Mouse (Mus musculus) layer of hippocampus, adult 2 months (tissue): Measurements from ENCODE around the gene Tnrc6c. TPM values are rescaled to one million over a fixed set of nuclear protein-coding genes. Genes with fewer than 3 reads are reported as not detected.

Source experiments
- DNase-seq, 2 experiments: peaks; one replicate each; pipeline ENCODE4 v3.0.0; 2022; ENCODE audit warnings: low spot score in 2 of 2
- H3K27ac ChIP-seq: fragments of 200-600 bp; 2 replicates; pipeline ENCODE4 v1.8.1; 2022
- H3K4me3 ChIP-seq: fragments of 200-600 bp; 2 replicates; pipeline ENCODE4 v1.8.1; 2022; ENCODE audit warnings: mild to moderate bottlenecking
- CTCF ChIP-seq: fragments of 200-600 bp; conservative IDR thresholded peaks from 2 replicates; pipeline ENCODE4 v1.8.1; 2022; ENCODE audit warnings: antibody characterized with exemption, mild to moderate bottlenecking, moderate library complexity
- total RNA-seq, 2 experiments: library from RNA; stranded (reverse); gene quantifications; 2 replicates each; pipeline ENCODE4 v1.2.3; 2021

The Tnrc6c gene
- total RNA-seq, 2 experiments from 2014 or later, result 74.7 to 82.1 TPM

DNA sequence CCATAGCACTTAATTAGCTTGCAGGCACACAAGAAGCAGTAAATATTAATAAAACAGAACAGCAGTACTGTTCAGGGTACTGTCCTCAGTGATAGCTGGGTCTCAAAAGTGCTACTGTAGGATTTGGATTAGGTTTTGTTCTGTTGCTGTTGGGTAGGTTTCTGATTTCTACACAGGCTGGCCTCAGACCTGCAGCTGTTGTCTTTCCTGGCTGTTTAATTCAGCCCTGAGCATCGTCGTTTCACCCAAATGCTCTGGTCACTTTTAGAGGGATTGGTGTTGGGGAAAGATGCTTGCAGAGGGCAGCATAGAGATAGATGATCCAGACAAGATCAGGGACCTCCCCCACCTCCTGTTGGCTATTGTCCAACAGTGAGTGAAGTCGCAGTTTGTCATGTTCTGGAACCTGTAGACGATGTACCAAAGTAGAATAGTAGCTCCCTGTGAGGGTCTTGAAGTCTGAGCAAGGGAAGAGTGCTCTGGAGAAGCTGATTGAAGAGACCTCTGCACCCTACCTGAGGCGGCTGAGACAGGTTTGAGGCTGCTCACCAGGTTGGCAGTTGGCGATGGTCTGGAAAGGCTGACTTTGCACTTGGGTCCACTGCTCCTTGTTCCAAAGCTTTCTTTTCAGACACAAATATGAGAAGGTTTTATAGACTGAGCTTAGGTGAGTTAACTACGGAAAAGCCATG is 75.9 kb downstream of the Tnrc6c start:
- Histone ChIP-seq H3K27ac (peak overlapping the region; percentile 76), H3K4me3 (no peak overlapping the region)
- DNase-seq, result no peak
- TF ChIP-seq CTCF, result no peak

- no peak for DNase-seq
- no peak for TF ChIP-seq CTCF
Measured at GRCm38 (mm10) chr11:117730490-117730838, 76.4 kb downstream of the Tnrc6c start.

GRCm38 (mm10) chr11:117731470-117731869 is 77.4 kb downstream of the Tnrc6c start:
- TF ChIP-seq CTCF, result no peak
- Histone ChIP-seq H3K4me3 (no peak overlapping the region), H3K27ac (peak overlapping the region; percentile 76; the same call in 1 of the 2 replicates)
- no peak for DNase-seq

More at GRCm38 (mm10) chr11:117730490-117730838, 76.4 kb downstream of the Tnrc6c start:
- Histone ChIP-seq H3K27ac (peak overlapping the region; percentile 76), H3K4me3 (no peak overlapping the region)

DNA sequence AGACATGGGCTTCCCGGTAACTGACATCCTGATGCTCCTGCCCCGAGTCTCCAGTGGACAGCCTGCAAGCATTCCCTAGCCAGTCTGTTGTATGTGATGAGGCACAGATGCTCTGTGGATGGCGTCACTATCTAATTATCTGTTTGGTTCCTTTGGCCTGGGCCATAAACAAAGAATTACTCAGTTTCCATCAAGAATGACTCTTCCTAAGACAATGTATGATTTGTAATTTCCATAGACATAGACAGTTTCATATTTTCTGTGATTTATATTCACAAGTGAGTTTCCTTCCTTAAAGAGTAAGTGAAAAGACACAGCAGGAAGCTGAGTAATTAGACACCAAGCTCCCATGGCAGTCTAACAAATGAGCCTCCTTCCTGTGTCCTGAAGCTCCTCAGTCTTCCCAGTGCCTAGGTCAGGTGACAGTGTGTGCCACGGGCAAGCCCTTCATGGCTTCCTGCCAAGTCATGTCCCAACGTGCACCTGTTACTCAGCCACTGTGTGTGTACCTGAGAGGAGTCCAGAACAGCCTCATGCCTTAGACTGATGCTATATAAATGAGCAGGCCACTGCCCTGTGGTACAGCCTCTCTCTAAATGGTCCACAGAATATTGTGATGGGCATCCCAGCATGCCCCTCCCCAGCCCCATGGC is 82.1 kb downstream of the Tnrc6c start:
- H3K27ac ChIP-seq, result peak overlapping the region; percentile 77; the same call in 1 of the 2 replicates
- DNase-seq, result no peak
- TF ChIP-seq CTCF, result no peak
- H3K4me3 ChIP-seq, result no peak overlapping the region

DNA sequence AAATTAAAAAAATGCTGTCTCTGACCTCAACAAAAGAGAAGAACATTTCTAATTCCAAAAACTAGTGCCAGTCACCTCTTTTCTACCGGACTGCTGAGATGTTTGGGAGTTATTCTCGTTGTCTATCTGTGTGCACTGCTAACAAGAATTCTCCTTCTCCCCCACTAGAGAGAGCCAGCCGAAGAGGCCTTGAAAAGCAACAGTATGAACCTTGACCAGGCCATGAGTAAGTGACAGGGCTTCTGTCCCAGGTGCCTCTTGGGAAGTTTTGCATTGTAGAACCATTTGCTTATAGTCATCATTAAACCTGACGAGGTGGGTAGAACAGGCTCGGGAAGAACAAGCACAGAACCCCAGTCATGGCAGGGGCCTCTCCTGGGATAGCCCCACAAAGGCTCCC is 84.0 kb downstream of the Tnrc6c start:
- Histone ChIP-seq H3K27ac (0 out of 2 replicates have a peak overlapping the region, but pooled peaks have one; percentile 1), H3K4me3 (no peak overlapping the region)
- no peak for TF ChIP-seq CTCF
- no peak for DNase-seq

GRCm38 (mm10) chr11:117741128-117741527 is 87.0 kb downstream of the Tnrc6c start:
- no peak overlapping the region for H3K4me3 ChIP-seq
- H3K27ac ChIP-seq, result peak overlapping the region; percentile 77; the same call in 1 of the 2 replicates
- DNase-seq, result no peak
- no peak for TF ChIP-seq CTCF

DNA sequence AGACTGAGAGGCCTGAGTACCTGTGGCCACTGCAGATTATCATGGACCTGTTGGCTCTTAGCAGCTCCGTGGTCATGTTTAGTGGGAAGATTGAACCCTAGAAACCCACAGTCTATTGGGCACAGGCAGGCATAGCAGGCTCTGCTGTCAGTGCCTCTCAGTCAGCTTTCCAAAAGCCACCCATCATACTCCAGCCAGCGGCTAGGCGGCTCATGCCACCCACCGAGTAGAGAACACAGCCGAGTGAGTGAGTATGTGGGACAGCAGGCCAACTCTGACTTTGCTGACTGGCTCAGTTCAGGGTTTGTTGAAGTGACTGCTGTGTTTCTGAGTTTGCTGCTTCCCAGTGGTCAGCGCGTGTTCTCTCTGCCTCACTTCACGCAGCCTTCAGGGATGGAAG is 88.2 kb downstream of the Tnrc6c start:
- TF ChIP-seq CTCF, result no peak; the same call in 1 of the 2 replicates
- Histone ChIP-seq H3K27ac (peak overlapping the region; percentile 77), H3K4me3 (no peak overlapping the region)
- DNase-seq, result no peak

GRCm38 (mm10) chr11:117742715-117743114 is 88.6 kb downstream of the Tnrc6c start:
- H3K27ac ChIP-seq, result peak overlapping the region; percentile 77
- no peak for TF ChIP-seq CTCF
- DNase-seq, result no peak

GRCm38 (mm10) chr11:117743454-117744030 is 89.5 kb downstream of the Tnrc6c start:
- Histone ChIP-seq H3K4me3 (no peak overlapping the region), H3K27ac (peak overlapping the region; percentile 77; the same call in 1 of the 2 replicates)
- DNase-seq, result no peak
- no peak for TF ChIP-seq CTCF

More at GRCm38 (mm10) chr11:117742715-117743114, 88.6 kb downstream of the Tnrc6c start:
- H3K4me3 ChIP-seq, result no peak overlapping the region

GRCm38 (mm10) chr11:117748628-117749027 is 94.5 kb downstream of the Tnrc6c start:
- no peak overlapping the region for H3K4me3 ChIP-seq
- TF ChIP-seq CTCF, result no peak
- DNase-seq, result no peak
- H3K27ac ChIP-seq, result peak overlapping the region; percentile 92

GRCm38 (mm10) chr11:117749414-117749813 is 95.3 kb downstream of the Tnrc6c start:
- H3K4me3 ChIP-seq, result no peak overlapping the region
- no peak for TF ChIP-seq CTCF
- DNase-seq, result peak; percentile 82 to 89
- peak overlapping the region; percentile 92 for H3K27ac ChIP-seq

DNA sequence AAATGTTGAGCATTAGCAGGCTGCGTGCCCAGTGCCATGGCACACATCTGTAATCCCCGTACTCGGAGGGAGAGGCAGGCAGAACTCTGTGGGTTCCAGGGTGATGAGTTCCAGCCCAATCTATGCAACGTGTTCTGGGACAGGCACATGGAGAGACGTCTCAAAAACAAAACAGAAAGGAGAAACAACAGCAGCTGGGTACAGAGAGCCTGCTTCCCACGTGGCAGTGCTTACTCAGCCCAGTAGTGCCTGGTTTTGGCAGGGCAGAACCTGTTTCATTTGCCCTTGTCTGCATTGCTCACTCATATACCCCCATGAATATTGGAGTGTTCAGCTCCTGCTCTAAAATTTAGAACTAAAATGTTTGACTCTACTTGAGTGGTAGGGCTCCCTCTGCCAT is 97.5 kb downstream of the Tnrc6c start:
- TF ChIP-seq CTCF, result no peak
- Histone ChIP-seq H3K27ac (peak overlapping the region; percentile 92), H3K4me3 (no peak overlapping the region)
- peak in 1 of 2 experiments; percentile 49 for DNase-seq

DNA sequence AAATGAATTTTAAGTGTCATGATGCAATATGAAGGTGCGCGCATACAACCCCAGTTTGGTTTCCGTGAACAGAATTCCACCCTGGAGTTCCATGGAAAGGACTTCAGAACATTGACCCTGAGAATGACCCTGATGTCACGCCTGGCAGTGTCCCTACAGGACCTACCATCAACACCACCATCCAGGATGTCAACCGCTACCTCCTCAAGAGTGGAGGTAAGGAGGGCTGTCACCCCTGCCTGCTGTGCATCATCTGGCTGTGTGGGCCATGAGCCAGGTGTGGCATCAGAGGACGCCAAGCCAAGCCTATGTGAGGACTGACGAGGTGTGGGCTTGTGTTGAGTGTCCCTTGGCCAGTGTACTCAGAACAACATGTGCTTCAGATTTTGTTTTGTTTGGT is 101.8 kb downstream of the Tnrc6c start:
- DNase-seq, result no peak
- TF ChIP-seq CTCF, result no peak
- Histone ChIP-seq H3K27ac (no peak overlapping the region), H3K4me3 (no peak overlapping the region)
